Mouse (Mus musculus): ENCODE data around the gene Tln2.
A peak's percentile ranks its signal among the peaks of the same experiment; 100 is the strongest.

- no peak for TF ChIP-seq CHD2 (IDR thresholded peaks at IDR 0.05; ENCODE audit: low read depth, low read length)
- TF ChIP-seq HCFC1 (IDR thresholded peaks at IDR 0.05; ENCODE audit: borderline replicate concordance, insufficient read depth, low read length) = no peak
- peak; percentile 85 for TF ChIP-seq ZC3H11A (IDR thresholded peaks at IDR 0.05; ENCODE audit: borderline replicate concordance, low read depth, low read length)
- no peak for TF ChIP-seq MAFK (IDR thresholded peaks at IDR 0.05; ENCODE audit: insufficient read depth, low read depth, low read length)
Measured at GRCm38 (mm10) chr9:67184556-67184955, 374.9 kb downstream of the Tln2 start.

All from ES-E14 (cell line).